Mouse (Mus musculus) forebrain, embryonic 15.5 days (tissue): ENCODE data around the gene Gm49358. TPM values are rescaled to one million over a fixed set of nuclear protein-coding genes. Genes with fewer than 3 reads are reported as not detected.

Experiments used
- ATAC-seq: fragments of 200-750 bp; cut with Nextera tagmentation; replicated peaks from 2 replicates; pipeline ENCODE4 v1.8.0; 2017; ENCODE audit warnings: mild to moderate bottlenecking, moderate TSS enrichment, moderate library complexity
- H3K27ac ChIP-seq: fragments of 300-500 bp; sonication (generic); replicated peaks from 2 replicates; pipeline ENCODE4 v1.5.1; 2015; ENCODE audit warnings: mild to moderate bottlenecking, inconsistent platforms
- H3K27me3 ChIP-seq: fragments of 300-500 bp; sonication (generic); 2 replicates; pipeline ENCODE4 v1.6.1; 2015; ENCODE audit warnings: inconsistent platforms
- H3K36me3 ChIP-seq: fragments of 300-500 bp; sonication (generic); 2 replicates; pipeline ENCODE4 v1.6.1; 2015; ENCODE audit warnings: mild to moderate bottlenecking, inconsistent platforms
- H3K4me1 ChIP-seq: fragments of 300-500 bp; sonication (generic); 2 replicates; pipeline ENCODE4 v1.6.1; 2015; ENCODE audit warnings: inconsistent platforms
- H3K4me2 ChIP-seq: fragments of 300-500 bp; sonication (generic); replicated peaks from 2 replicates; pipeline ENCODE4 v1.6.1; 2015; ENCODE audit warnings: mild to moderate bottlenecking, inconsistent platforms
- H3K4me3 ChIP-seq: fragments of 300-500 bp; sonication (generic); 2 replicates; pipeline ENCODE4 v1.5.1; 2015; ENCODE audit warnings: mild to moderate bottlenecking, inconsistent platforms
- H3K9ac ChIP-seq: fragments of 300-500 bp; sonication (generic); replicated peaks from 2 replicates; pipeline ENCODE4 v1.6.1; 2015; ENCODE audit warnings: mild to moderate bottlenecking, inconsistent platforms
- H3K9me3 ChIP-seq: fragments of 300-500 bp; sonication (generic); 2 replicates; pipeline ENCODE4 v1.6.1; 2016; ENCODE audit warnings: inconsistent platforms
- WGBS: fragments of 180-500 bp; shearing (Covaris S2); methylation state at CpG from one replicate; pipeline ENCODE4 v1.1.7; 2015; ENCODE audit warnings: mixed read lengths; 5-methylcytosine and 5-hydroxymethylcytosine counted together
- polyA plus RNA-seq: library from polyadenylated mRNA; unstranded; fragments of >200 nt; fragmentation: Nextera tagmentation; extraction: Ambion mirVana; gene quantifications from 2 replicates; pipeline ENCODE4 v1.2.1, GENCODE M21; 2015

The Gm49358 gene
- polyA plus RNA-seq, 1 experiment from 2014 or later, result not detected

DNA sequence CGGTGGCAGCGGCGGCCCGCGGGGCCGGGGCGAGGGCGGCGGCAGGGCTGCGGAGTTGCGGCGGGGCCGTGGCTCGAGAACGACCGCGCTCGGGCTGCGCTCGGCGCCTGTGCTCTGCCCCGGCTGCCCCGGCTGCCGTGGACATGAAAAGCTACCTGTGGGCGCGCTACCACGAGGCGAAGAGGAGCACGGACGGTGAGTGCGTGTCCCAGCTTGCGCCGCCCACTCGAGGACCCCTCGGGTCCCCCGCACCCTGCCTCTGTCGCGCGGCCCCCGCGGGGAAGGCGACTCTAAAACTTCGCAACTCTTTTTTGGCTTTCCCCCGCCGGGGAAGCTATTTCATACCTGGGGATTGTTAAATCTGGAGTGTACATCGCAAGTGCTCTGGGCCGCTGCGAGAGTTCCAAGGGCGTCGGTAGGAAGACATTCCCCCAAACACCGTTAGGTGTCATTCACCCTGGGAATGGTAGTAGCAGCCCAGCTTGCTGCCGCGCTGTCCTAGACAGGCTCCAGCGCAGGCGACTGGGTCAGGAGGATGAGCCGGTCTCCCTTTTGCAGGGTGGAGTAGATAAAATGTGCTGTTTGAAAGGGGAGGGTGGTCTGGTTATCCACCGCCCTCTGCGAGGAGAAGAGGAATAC, 15.5 kb downstream of the Gm49358 start:
- H3K4me3 ChIP-seq, result peak overlapping the region; percentile 70
- no peaks in the 10 kb centered on the region for H3K27me3 ChIP-seq
- H3K36me3 ChIP-seq, result no peaks in the 10 kb centered on the region
- no peaks in the 10 kb centered on the region for H3K9me3 ChIP-seq
- under 1% methylated on average over 57 of the region's 58 CpGs for WGBS
- peak; percentile 55 for ATAC-seq
- peaks cover 36% of the 10 kb centered on the region for H3K4me1 ChIP-seq
- peak overlapping the region; percentile 62 for H3K9ac ChIP-seq
- H3K27ac ChIP-seq, result peak overlapping the region; percentile 46
- peak overlapping the region; percentile 95 for H3K4me2 ChIP-seq

DNA sequence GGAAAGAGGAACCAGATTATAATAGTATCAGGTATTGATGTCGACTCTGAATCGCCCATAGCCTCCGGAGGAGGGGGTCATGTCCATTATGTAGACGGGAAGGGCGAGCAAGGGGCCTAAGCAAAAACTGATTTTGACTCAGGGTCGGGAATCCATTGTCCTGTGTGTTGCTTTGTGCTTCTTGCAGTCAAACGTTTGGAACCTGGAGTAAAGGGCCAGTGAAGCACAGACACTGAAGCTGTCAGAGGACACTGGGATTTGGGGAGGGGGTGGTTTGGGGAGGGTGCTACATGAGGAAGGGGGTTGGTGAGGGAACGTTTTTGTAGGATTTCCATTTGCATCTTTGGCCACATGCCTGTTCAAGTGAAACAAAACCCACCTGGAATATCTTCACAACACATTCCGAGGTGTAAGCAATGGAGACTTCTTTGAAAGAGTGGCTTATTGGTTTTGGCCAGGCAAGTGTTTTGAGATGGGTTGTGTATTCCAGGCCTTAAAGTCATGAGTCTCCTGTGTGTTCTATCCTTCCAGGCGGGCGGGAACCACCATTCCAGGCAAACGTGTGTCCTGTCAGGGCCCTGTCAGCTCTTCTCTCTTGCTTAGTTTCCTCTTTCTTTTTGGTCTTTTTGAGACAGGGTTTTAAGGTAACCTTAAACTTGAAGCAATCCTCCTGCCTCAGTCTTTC, 16.2 kb downstream of the Gm49358 start:
- Histone ChIP-seq H3K4me1 (peaks cover 36% of the 10 kb centered on the region), H3K9ac (peak overlapping the region; percentile 62), H3K36me3 (no peaks in the 10 kb centered on the region), H3K9me3 (no peaks in the 10 kb centered on the region), H3K27ac (no peak overlapping the region), H3K4me2 (peak overlapping the region; percentile 95), H3K27me3 (no peaks in the 10 kb centered on the region), H3K4me3 (peak overlapping the region; percentile 70)
- 17% methylated on average over 12 of the region's 12 CpGs for WGBS
- ATAC-seq, result no peak

DNA sequence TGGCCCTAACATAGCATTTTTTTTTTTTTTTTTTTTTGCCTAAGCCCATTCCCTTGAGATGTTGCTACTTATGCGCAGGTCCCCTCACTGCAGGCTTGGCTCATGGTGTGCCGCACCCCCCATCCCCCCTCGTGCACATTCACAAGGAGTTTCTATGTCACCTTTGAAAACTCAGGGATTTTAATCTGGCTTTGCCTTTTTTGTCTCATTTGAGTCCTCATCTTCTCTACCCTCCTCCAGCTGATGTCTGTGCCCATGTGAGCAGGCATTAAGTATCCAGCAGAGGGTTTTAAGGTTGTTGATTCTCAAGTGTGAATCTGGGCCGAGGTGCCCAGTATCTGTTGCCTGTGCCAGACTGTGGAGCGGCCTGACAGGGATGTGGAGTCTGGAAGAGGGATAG, 17.9 kb downstream of the Gm49358 start:
- no peak overlapping the region for H3K27ac ChIP-seq
- H3K4me3 ChIP-seq, result no peak overlapping the region
- H3K36me3 ChIP-seq, result no peaks in the 10 kb centered on the region
- no peak for ATAC-seq
- peaks cover 36% of the 10 kb centered on the region for H3K4me1 ChIP-seq
- H3K27me3 ChIP-seq, result no peaks in the 10 kb centered on the region
- 34% methylated on average over 5 of the region's 5 CpGs for WGBS
- no peak overlapping the region; the same call in 1 of the 2 replicates for H3K4me2 ChIP-seq
- H3K9me3 ChIP-seq, result no peaks in the 10 kb centered on the region
- no peak overlapping the region for H3K9ac ChIP-seq

DNA sequence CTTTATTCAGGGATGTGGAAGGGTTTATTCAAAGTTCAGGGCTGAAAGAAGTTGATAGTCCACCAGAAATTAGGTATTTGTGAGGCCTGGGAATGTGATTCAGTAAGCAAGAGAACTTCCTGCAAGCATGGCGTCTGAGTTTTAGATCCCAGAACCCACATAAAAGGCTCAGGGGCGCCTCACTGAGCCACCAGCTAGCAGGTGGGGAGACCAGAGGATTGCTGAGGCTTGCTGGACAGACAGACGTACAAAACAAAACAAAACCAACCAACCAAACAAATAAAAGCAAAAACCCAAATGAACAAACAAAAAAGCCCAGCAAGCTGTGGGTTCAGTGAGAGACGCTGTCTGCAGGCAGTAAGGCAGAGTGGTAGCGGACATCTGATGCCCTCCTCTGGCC, 18.9 kb downstream of the Gm49358 start:
- Histone ChIP-seq H3K27me3 (no peaks in the 10 kb centered on the region), H3K4me2 (no peak overlapping the region), H3K9ac (no peak overlapping the region), H3K9me3 (no peaks in the 10 kb centered on the region), H3K36me3 (no peaks in the 10 kb centered on the region), H3K4me1 (peaks cover 34% of the 10 kb centered on the region), H3K4me3 (no peak overlapping the region), H3K27ac (no peak overlapping the region)
- ATAC-seq, result no peak
- 34% methylated on average over 5 of the region's 5 CpGs for WGBS

DNA sequence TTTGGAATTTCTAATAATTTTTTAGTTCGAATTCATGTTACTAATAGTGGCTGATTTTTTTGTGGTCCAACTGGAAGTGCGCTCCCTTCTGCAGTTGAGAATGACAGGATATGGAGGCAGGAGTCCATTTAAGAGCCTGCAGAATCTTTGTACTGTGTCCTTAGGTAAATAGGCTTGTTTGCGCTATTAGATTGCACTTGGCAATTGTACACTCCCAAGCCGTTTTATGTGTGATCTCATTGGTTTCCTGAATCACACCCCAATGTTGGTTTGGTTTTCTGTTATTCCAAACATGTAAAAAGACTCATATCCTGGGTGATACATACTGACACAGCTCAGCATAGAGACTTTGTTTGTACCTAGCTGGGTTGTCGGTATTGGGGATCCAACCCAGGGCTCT, 19.8 kb downstream of the Gm49358 start:
- Histone ChIP-seq H3K27me3 (no peaks in the 10 kb centered on the region), H3K36me3 (no peaks in the 10 kb centered on the region), H3K9me3 (no peaks in the 10 kb centered on the region), H3K4me2 (no peak overlapping the region), H3K9ac (no peak overlapping the region), H3K4me1 (peaks cover 34% of the 10 kb centered on the region), H3K27ac (no peak overlapping the region), H3K4me3 (no peak overlapping the region)
- WGBS, result 76% methylated on average over 5 of the region's 5 CpGs
- no peak for ATAC-seq

DNA sequence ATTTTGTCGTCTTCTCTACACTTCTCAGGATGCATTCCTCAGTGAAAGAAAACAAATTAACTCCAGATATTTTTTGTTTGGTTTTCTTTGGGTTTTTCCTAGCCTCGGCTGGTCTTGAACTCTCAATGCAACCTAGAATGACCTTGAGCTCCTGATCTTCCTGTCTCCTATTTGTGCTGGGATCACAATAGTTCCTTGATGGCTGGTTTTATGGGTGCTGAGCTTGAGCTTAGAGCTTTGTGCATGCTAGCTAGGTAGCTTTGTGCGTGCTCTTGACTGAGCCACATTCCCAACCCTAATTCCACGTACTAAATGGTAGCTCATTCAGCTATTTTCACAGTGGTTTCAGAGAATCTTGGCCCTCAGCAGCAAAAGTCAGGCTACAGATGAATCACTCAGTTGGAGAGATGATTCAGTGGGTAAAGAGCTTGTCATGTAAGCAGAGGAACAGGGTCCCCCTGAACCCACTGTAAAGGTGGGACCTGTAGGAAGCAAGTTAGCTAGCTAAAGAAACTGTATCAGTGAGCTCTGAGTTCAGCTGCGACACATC, 20.4 kb downstream of the Gm49358 start:
- H3K9me3 ChIP-seq, result no peaks in the 10 kb centered on the region
- no peaks in the 10 kb centered on the region for H3K36me3 ChIP-seq
- H3K9ac ChIP-seq, result no peak overlapping the region
- H3K27ac ChIP-seq, result no peak overlapping the region
- ATAC-seq, result no peak
- H3K4me2 ChIP-seq, result no peak overlapping the region
- H3K4me1 ChIP-seq, result peaks cover 34% of the 10 kb centered on the region
- 89% methylated on average over 5 of the region's 5 CpGs for WGBS
- no peaks in the 10 kb centered on the region for H3K27me3 ChIP-seq
- H3K4me3 ChIP-seq, result no peak overlapping the region

DNA sequence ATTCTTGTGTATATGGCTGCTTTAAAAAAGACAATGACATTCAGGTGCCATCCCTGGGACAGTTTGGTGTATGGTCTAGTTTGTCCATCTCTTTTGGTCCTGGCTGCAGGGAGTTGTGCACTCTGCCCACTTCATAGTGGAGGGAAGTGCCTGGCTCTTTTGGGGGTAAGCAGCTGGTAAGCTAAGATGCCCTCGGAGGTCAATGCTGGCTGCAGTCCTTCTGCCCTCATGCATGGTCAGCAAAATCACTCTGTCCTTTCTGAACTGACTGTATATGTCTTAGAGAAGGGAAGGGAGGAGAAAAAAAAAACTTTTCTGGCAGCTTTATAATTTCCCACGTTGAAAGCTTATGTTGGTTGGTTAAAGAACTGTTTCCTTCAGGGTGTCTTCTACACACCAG, 21.6 kb downstream of the Gm49358 start:
- Histone ChIP-seq H3K9me3 (no peaks in the 10 kb centered on the region), H3K9ac (no peak overlapping the region), H3K4me2 (no peak overlapping the region), H3K4me1 (peaks cover 28% of the 10 kb centered on the region), H3K36me3 (no peaks in the 10 kb centered on the region), H3K27ac (no peak overlapping the region), H3K27me3 (no peaks in the 10 kb centered on the region), H3K4me3 (no peak overlapping the region)
- WGBS, result 73% methylated on average over 2 of the region's 2 CpGs
- no peak for ATAC-seq

DNA sequence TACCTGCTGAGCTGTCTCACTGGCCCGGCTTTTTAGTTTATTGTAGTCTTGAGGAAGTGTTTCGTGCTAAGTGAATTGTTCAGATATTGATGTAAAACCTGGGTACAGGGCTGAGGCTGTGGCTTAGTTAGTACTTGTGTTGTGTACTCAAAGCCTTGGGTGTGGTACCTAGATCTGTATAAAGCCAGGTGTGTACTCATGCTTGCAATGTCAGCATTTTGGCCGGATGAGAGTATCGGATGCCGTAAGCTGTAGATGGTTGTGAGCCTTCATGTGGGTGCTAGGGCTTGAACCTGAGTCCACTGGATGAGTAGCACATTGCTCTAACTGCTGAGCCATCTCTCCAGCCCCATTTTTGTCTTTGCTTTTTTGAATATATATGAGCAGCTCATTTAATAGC, 22.3 kb downstream of the Gm49358 start:
- Histone ChIP-seq H3K4me2 (no peak overlapping the region), H3K36me3 (no peaks in the 10 kb centered on the region), H3K4me1 (peaks cover 21% of the 10 kb centered on the region), H3K9ac (no peak overlapping the region), H3K27me3 (no peaks in the 10 kb centered on the region), H3K27ac (no peak overlapping the region), H3K9me3 (no peaks in the 10 kb centered on the region), H3K4me3 (no peak overlapping the region)
- 93% methylated on average over 5 of the region's 5 CpGs for WGBS
- no peak for ATAC-seq

DNA sequence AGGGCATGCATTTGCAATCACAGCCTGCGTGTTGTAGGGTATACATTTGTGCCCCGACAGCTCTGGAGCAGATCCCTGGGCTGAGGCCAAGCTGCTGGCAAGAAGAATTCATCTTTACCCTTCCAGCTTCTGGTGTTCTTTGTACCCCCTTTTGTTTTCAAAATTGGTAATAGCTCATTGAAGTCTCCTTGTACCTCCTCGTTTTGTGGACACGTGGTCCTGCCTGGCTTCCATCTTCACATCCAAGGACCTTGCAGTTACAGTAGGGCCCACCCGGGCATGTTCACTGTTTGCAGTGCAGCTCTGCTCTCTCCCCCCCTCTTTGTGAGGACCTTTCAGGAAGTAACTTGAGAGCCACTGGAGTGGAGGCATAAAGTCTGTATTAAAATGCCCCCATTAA, 24.4 kb downstream of the Gm49358 start:
- Histone ChIP-seq H3K27me3 (no peaks in the 10 kb centered on the region), H3K36me3 (no peaks in the 10 kb centered on the region), H3K9ac (no peak overlapping the region), H3K9me3 (no peaks in the 10 kb centered on the region), H3K4me1 (peaks cover 7% of the 10 kb centered on the region), H3K4me2 (no peak overlapping the region), H3K4me3 (no peak overlapping the region), H3K27ac (no peak overlapping the region)
- 19% methylated on average over 5 of the region's 5 CpGs for whole genome bisulfite sequencing
- ATAC-seq, result peak; percentile 60

DNA sequence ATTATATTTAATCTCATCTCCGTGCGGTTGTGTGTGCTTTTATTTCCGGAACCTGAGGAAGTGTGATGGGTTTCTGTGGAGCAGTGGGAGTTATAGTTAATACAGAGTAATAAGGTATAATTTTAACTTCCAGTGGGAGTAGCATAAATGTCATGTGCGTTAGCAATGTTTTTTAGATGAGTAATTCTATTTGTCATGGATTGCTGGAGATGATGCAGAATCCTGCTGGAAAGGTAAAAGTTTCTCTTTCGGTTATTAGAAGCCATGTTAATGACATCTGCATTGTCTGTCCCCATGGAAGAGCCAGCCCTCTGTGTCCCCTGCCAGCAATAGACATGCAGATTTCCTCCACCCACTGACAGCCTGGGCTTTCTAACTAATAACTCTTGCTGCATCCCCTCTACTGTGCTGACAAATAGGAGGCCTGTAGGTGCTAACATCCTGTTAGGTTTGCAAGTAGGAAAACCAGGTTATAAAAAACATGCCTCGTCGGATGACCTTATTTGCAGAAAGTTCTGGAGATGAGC, 25.4 kb downstream of the Gm49358 start:
- Histone ChIP-seq H3K36me3 (no peaks in the 10 kb centered on the region), H3K4me2 (no peak overlapping the region), H3K27ac (no peak overlapping the region), H3K9ac (no peak overlapping the region), H3K4me3 (no peak overlapping the region), H3K4me1 (peaks cover 10% of the 10 kb centered on the region), H3K9me3 (no peaks in the 10 kb centered on the region), H3K27me3 (no peaks in the 10 kb centered on the region)
- ATAC-seq, result no peak
- WGBS, result 80% methylated on average over 7 of the region's 7 CpGs

DNA sequence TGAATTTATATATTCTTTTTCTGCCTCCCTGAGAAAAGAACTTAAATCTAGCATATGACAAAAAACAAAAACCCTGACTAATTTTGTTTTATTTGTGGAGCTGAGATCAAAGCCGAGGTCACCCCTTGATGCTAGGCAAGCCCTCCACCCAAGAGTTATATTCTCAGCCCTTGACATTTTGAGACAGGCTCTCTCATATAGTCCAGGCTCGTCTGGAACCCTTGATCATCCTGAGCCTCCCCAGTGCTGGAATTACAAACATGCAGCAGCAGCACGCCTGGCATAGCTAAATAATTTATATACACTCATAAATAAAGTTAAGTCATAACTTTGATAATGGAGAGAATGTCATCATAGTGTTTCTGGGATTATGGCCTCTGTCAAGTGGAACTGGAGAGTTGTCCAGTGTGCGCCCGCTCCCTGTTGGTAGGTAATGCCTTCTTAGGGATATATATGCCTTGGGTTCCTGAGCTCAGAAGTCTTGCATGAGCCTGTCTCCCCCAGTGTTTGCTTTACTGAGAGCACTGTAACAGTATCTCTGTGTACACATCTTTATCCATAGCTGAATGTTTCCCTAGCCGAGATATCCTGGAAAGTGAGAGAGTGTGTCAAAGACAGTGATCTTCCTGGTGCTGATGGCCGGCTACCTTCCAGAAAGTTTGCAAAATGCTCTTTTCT, 27.9 kb downstream of the Gm49358 start:
- Histone ChIP-seq H3K27me3 (no peaks in the 10 kb centered on the region), H3K4me2 (no peak overlapping the region), H3K27ac (no peak overlapping the region), H3K9ac (no peak overlapping the region), H3K9me3 (no peaks in the 10 kb centered on the region), H3K4me3 (no peak overlapping the region), H3K36me3 (no peaks in the 10 kb centered on the region), H3K4me1 (peaks cover 10% of the 10 kb centered on the region)
- WGBS, result 86% methylated on average over 7 of the region's 7 CpGs
- no peak for ATAC-seq

DNA sequence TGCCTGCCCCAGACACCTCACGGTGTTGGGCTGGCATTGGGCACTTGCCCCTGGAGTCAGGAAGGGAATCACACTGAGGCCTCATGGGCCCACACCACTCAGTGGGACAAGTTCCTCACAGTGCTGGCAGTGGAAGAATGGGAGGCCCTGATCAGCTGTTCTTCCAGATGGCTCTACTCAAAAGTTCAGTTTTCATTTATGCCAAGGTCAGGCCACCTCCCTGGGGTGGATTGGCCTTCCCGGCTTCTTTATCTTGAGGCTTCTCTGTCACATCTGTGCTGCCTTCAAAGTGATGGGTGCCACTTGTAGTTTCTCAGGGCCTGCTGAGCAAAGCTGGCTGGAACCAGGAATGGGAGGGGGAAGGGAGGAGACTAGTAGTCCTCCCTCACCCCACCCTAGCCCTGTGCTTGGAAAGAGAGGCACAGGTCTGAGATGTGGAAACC, 29.8 kb downstream of the Gm49358 start:
- no peak for ATAC-seq
- no peak overlapping the region for H3K9ac ChIP-seq
- no peak overlapping the region for H3K27ac ChIP-seq
- no peaks in the 10 kb centered on the region for H3K27me3 ChIP-seq
- no peak overlapping the region for H3K4me2 ChIP-seq
- 79% methylated on average over 2 of the region's 2 CpGs for WGBS
- H3K9me3 ChIP-seq, result no peaks in the 10 kb centered on the region
- no peaks in the 10 kb centered on the region for H3K36me3 ChIP-seq
- peaks cover 3% of the 10 kb centered on the region for H3K4me1 ChIP-seq
- H3K4me3 ChIP-seq, result no peak overlapping the region
